16 mouse cellular contexts compared by ENCODE assay signal in the genomic region with DNA sequence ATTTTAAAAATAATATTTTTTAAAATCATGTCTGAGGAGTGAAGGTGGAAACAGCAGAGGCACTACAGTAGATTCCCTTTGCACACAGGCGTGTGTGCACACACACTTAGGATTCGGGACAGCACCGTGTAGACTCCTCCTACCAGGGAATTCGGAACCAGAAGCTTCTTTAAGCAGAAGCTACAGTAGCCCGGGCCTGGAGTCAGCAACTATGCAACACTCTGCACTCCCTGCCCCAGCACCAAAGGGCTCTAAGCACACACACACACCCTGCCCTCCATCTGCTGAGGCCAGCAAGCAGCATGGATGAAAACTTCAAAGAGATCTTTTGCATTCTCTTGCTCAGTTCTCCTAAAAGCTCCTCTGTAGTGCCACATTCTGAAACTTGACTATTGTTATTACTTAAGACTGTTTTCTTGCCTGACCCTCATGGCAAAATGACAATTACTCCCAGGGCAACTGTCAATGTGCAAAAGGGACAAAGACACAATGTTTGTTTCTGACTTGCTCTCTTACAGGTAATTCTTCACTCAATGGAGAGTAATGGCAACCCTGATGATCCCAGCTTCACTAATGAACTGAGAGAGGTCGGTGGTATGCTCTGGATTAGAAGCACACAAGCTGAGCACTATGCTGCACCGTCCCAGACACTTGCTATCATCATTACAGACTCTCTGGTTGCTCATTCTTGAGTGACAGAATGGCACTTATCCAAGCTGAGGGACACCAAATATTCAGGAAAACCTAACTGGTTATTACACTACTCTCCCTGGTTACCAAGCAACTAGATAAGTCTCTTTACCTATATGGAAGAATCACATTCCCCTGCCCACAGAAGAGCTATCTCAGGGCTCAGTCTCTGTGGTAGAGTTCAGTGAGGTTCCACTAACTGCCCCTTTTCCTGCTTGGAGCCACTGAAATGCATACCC. TPM values are rescaled to one million over a fixed set of nuclear protein-coding genes. Genes with fewer than 3 reads are reported as not detected.
A peak's percentile ranks its signal among the peaks of the same experiment; 100 is the strongest.
DNase-seq lines count a peak whose midpoint lies in the region; ATAC-seq and TF ChIP-seq lines count a peak whose summit lies in the region.
"Had no signal": no experiment of that assay in that cellular context is flagged by ENCODE, and none has a peak within 500 bp of the region (broad histone marks: within the 10 kb centered on the region; RNA-seq: fewer than 3 reads in every experiment).

No protein-coding gene starts in this region.

- no peak overlapping the region for H3K27ac ChIP-seq in hindbrain, embryonic 15.5 days (replicated peaks)
- no peak overlapping the region for H3K27ac ChIP-seq in hindbrain, postnatal 0 days
- peak overlapping the region; percentile 16; the same call in 1 of the 2 replicates for H3K27ac ChIP-seq in midbrain, embryonic 13.5 days
- H3K27ac ChIP-seq in midbrain, postnatal 0 days (ENCODE audit: low read depth, low read length), result no peak overlapping the region
- no peak overlapping the region for H3K27ac ChIP-seq in forebrain, embryonic 16.5 days (ENCODE audit: low read length)
- no peak overlapping the region for H3K27ac ChIP-seq in neural tube, embryonic 15.5 days (replicated peaks)
- H3K27ac ChIP-seq: embryonic facial prominence, embryonic 12.5 days; limb, embryonic 10.5 days had no signal

- no peak overlapping the region for H3K9ac ChIP-seq in hindbrain, embryonic 15.5 days
- no peak overlapping the region for H3K9ac ChIP-seq in hindbrain, postnatal 0 days (replicated peaks; ENCODE audit: low read length)
- no peak overlapping the region for H3K9ac ChIP-seq in midbrain, embryonic 13.5 days (replicated peaks)
- H3K9ac ChIP-seq in midbrain, postnatal 0 days (replicated peaks; ENCODE audit: low read length, poor library complexity, severe bottlenecking), result no peak overlapping the region
- no peak overlapping the region for H3K9ac ChIP-seq in forebrain, embryonic 16.5 days (replicated peaks; ENCODE audit: low read depth, low read length)
- H3K9ac ChIP-seq in neural tube, embryonic 15.5 days (replicated peaks), result no peak overlapping the region
- H3K9ac ChIP-seq: embryonic facial prominence, embryonic 12.5 days had no signal

- intact Hi-C loops in left cerebral cortex, postnatal 4 days (cut with DNase I), result no loop called here

- H3K9me3 ChIP-seq in hindbrain, embryonic 15.5 days, result no peaks in the 10 kb centered on the region
- no peaks in the 10 kb centered on the region for H3K9me3 ChIP-seq in hindbrain, postnatal 0 days (ENCODE audit: low read length)
- H3K9me3 ChIP-seq in midbrain, embryonic 13.5 days, result no peaks in the 10 kb centered on the region
- no peaks in the 10 kb centered on the region for H3K9me3 ChIP-seq in midbrain, postnatal 0 days (ENCODE audit: low read length)
- no peaks in the 10 kb centered on the region for H3K9me3 ChIP-seq in forebrain, embryonic 16.5 days (ENCODE audit: control insufficient read depth, low read length)
- H3K9me3 ChIP-seq in neural tube, embryonic 15.5 days (replicated peaks), result no peaks in the 10 kb centered on the region
- H3K9me3 ChIP-seq: embryonic facial prominence, embryonic 12.5 days; limb, embryonic 10.5 days had no signal

- peaks cover 10% of the 10 kb centered on the region for H3K4me1 ChIP-seq in hindbrain, embryonic 15.5 days (replicated peaks)
- H3K4me1 ChIP-seq in hindbrain, postnatal 0 days (ENCODE audit: insufficient read depth, low read length), result peaks cover 4% of the 10 kb centered on the region; the same call in 1 of the 2 replicates
- peaks cover 22% of the 10 kb centered on the region for H3K4me1 ChIP-seq in midbrain, embryonic 13.5 days (replicated peaks)
- no peaks in the 10 kb centered on the region; the same call in 1 of the 2 replicates for H3K4me1 ChIP-seq in midbrain, postnatal 0 days (ENCODE audit: insufficient read depth, low read length)
- H3K4me1 ChIP-seq in forebrain, embryonic 16.5 days (replicated peaks; ENCODE audit: control insufficient read depth, insufficient read depth, low read length), result peaks cover 10% of the 10 kb centered on the region
- peaks cover 4% of the 10 kb centered on the region; the same call in 1 of the 2 replicates for H3K4me1 ChIP-seq in neural tube, embryonic 15.5 days
- H3K4me1 ChIP-seq: limb, embryonic 10.5 days had no signal

- 70% methylated on average over 7 of the region's 7 CpGs for WGBS in hindbrain, embryonic 15.5 days
- WGBS in hindbrain, postnatal 0 days, result 59% methylated on average over 7 of the region's 7 CpGs
- 64% methylated on average over 7 of the region's 7 CpGs for WGBS in midbrain, embryonic 13.5 days
- 58% methylated on average over 7 of the region's 7 CpGs for WGBS in midbrain, postnatal 0 days
- 61% methylated on average over 7 of the region's 7 CpGs for WGBS in forebrain, embryonic 16.5 days
- WGBS in neural tube, embryonic 15.5 days, result 67% methylated on average over 7 of the region's 7 CpGs

- H3K36me3 ChIP-seq in hindbrain, embryonic 15.5 days, result no peaks in the 10 kb centered on the region
- no peaks in the 10 kb centered on the region for H3K36me3 ChIP-seq in hindbrain, postnatal 0 days (ENCODE audit: insufficient read depth, low read length)
- H3K36me3 ChIP-seq in midbrain, embryonic 13.5 days, result no peaks in the 10 kb centered on the region
- no peaks in the 10 kb centered on the region for H3K36me3 ChIP-seq in midbrain, postnatal 0 days (ENCODE audit: insufficient read depth, low read length)
- no peaks in the 10 kb centered on the region for H3K36me3 ChIP-seq in forebrain, embryonic 16.5 days (ENCODE audit: control insufficient read depth, insufficient read depth)
- H3K36me3 ChIP-seq in neural tube, embryonic 15.5 days, result no peaks in the 10 kb centered on the region
- H3K36me3 ChIP-seq: embryonic facial prominence, embryonic 12.5 days had no signal

- DNase-seq in hindbrain, postnatal 0 days (ENCODE audit: low spot score), result no peak
- DNase-seq in midbrain, postnatal 0 days (ENCODE audit: low spot score), result no peak
- no peak for DNase-seq in left cerebral cortex, postnatal 4 days
- DNase-seq: cerebellum, postnatal 14 days; heart, adult 11 months; heart, postnatal 14 days; lung, postnatal 36 days; spleen, adult 18-20 months had no signal

- H3K4me3 ChIP-seq in hindbrain, embryonic 15.5 days, result no peak overlapping the region
- H3K4me3 ChIP-seq in hindbrain, postnatal 0 days (ENCODE audit: low read length), result no peak overlapping the region
- H3K4me3 ChIP-seq in midbrain, embryonic 13.5 days (replicated peaks), result no peak overlapping the region
- no peak overlapping the region for H3K4me3 ChIP-seq in midbrain, postnatal 0 days (ENCODE audit: low read depth, low read length)
- H3K4me3 ChIP-seq in forebrain, embryonic 16.5 days (replicated peaks; ENCODE audit: low read length), result no peak overlapping the region
- H3K4me3 ChIP-seq in neural tube, embryonic 15.5 days (replicated peaks), result no peak overlapping the region
- H3K4me3 ChIP-seq: embryonic facial prominence, embryonic 12.5 days; limb, embryonic 10.5 days had no signal

- H3K4me2 ChIP-seq in hindbrain, embryonic 15.5 days, result no peak overlapping the region
- H3K4me2 ChIP-seq in hindbrain, postnatal 0 days (ENCODE audit: low read depth, low read length), result no peak overlapping the region
- no peak overlapping the region for H3K4me2 ChIP-seq in midbrain, embryonic 13.5 days (replicated peaks)
- H3K4me2 ChIP-seq in midbrain, postnatal 0 days (ENCODE audit: low read depth, low read length, poor library complexity, severe bottlenecking), result no peak overlapping the region
- H3K4me2 ChIP-seq in forebrain, embryonic 16.5 days (ENCODE audit: low read length), result no peak overlapping the region
- no peak overlapping the region for H3K4me2 ChIP-seq in neural tube, embryonic 15.5 days
- H3K4me2 ChIP-seq: embryonic facial prominence, embryonic 12.5 days had no signal

- H3K27me3 ChIP-seq in hindbrain, embryonic 15.5 days, result no peaks in the 10 kb centered on the region
- no peaks in the 10 kb centered on the region for H3K27me3 ChIP-seq in hindbrain, postnatal 0 days (ENCODE audit: insufficient read depth, low read length)
- H3K27me3 ChIP-seq in midbrain, embryonic 13.5 days, result no peaks in the 10 kb centered on the region
- no peaks in the 10 kb centered on the region for H3K27me3 ChIP-seq in midbrain, postnatal 0 days (ENCODE audit: insufficient read depth, low read length)
- no peaks in the 10 kb centered on the region for H3K27me3 ChIP-seq in forebrain, embryonic 16.5 days (replicated peaks; ENCODE audit: control insufficient read depth, insufficient read depth, low read length)
- H3K27me3 ChIP-seq in neural tube, embryonic 15.5 days (replicated peaks), result no peaks in the 10 kb centered on the region
- H3K27me3 ChIP-seq: embryonic facial prominence, embryonic 12.5 days had no signal

- TF ChIP-seq CTCF in hindbrain, postnatal 0 days (IDR thresholded peaks at IDR 0.05; ENCODE audit: low read depth), result no peak
- TF ChIP-seq CTCF in midbrain, postnatal 0 days (IDR thresholded peaks at IDR 0.05), result no peak

- ATAC-seq in hindbrain, embryonic 15.5 days (ENCODE audit: low FRiP score, low read depth), result peak; percentile 61; the same call in 1 of the 2 replicates
- no peak for ATAC-seq in hindbrain, postnatal 0 days
- ATAC-seq in midbrain, embryonic 13.5 days, result peak; percentile 48
- no peak for ATAC-seq in midbrain, postnatal 0 days (ENCODE audit: low FRiP score)
- ATAC-seq in forebrain, embryonic 16.5 days, result peak; percentile 47; the same call in 1 of the 2 replicates
- 0 out of 2 replicates have a peak, but pooled peaks have one; percentile 45 for ATAC-seq in neural tube, embryonic 15.5 days (ENCODE audit: low FRiP score)
- ATAC-seq: CD4-positive, CD25-positive, alpha-beta regulatory T cell, adult 4 months; intestine, postnatal 0 days had no signal

RNA-seq across cellular contexts. Expression of a gene that starts 20.1 kb away (rescaled TPM):
- 75.4 and 75.5 TPM in 2 replicates for polyA plus RNA-seq in hindbrain, embryonic 15.5 days (2015; fragmentation: Nextera tagmentation; extraction: Ambion mirVana)
- 154 and 169 TPM in 2 replicates for total RNA-seq in hindbrain, postnatal 0 days (2014; rRNA removed)
- 55.3 and 57.4 TPM in 2 replicates for polyA plus RNA-seq in hindbrain, postnatal 0 days (2015; fragmentation: Nextera tagmentation; extraction: Ambion mirVana)
- polyA plus RNA-seq in midbrain, embryonic 13.5 days (2015; fragmentation: Nextera tagmentation; extraction: Ambion mirVana), result 75.0 and 78.6 TPM in 2 replicates
- 198 and 249 TPM in 2 replicates for total RNA-seq in midbrain, postnatal 0 days (2014; rRNA removed)
- 66.4 and 72.1 TPM in 2 replicates for polyA plus RNA-seq in midbrain, postnatal 0 days (2015; fragmentation: Nextera tagmentation; extraction: Ambion mirVana)
- 95.4 and 96.8 TPM in 2 replicates for polyA plus RNA-seq in forebrain, embryonic 16.5 days (2015; fragmentation: Nextera tagmentation; extraction: Ambion mirVana)
- 57.8 and 63.2 TPM in 2 replicates for polyA plus RNA-seq in neural tube, embryonic 15.5 days (2015; fragmentation: Nextera tagmentation; extraction: Ambion mirVana)
- 100 to 1,000 TPM; 200 to 210 TPM for total RNA-seq in left cerebral cortex, postnatal 4 days (2021)

RNA-seq across cellular contexts. Expression of a gene that starts 54.4 kb away (rescaled TPM):
- polyA plus RNA-seq in hindbrain, embryonic 15.5 days (2015; fragmentation: Nextera tagmentation; extraction: Ambion mirVana), result 11.1 and 15.6 TPM in 2 replicates
- total RNA-seq in hindbrain, postnatal 0 days (2014; rRNA removed), result 15.2 and 21.2 TPM in 2 replicates
- polyA plus RNA-seq in hindbrain, postnatal 0 days (2015; fragmentation: Nextera tagmentation; extraction: Ambion mirVana), result 22.7 and 24.9 TPM in 2 replicates
- 3.1 and 4.0 TPM in 2 replicates for polyA plus RNA-seq in midbrain, embryonic 13.5 days (2015; fragmentation: Nextera tagmentation; extraction: Ambion mirVana)
- total RNA-seq in midbrain, postnatal 0 days (2014; rRNA removed), result 27.5 and 34.3 TPM in 2 replicates
- 25.1 and 25.9 TPM in 2 replicates for polyA plus RNA-seq in midbrain, postnatal 0 days (2015; fragmentation: Nextera tagmentation; extraction: Ambion mirVana)
- 8.6 and 8.9 TPM in 2 replicates for polyA plus RNA-seq in forebrain, embryonic 16.5 days (2015; fragmentation: Nextera tagmentation; extraction: Ambion mirVana)
- 6.9 and 7.7 TPM in 2 replicates for polyA plus RNA-seq in neural tube, embryonic 15.5 days (2015; fragmentation: Nextera tagmentation; extraction: Ambion mirVana)
- total RNA-seq in left cerebral cortex, postnatal 4 days (2021), result 1 to 10 TPM; 6.3 to 8.6 TPM
- polyA plus RNA-seq: CD4-positive, CD25-positive, alpha-beta regulatory T cell, adult 4 months had no signal

RNA-seq across cellular contexts. Expression of a gene that starts 57.2 kb away (rescaled TPM):
- 2.6 and 2.8 TPM in 2 replicates for polyA plus RNA-seq in hindbrain, embryonic 15.5 days (2015; fragmentation: Nextera tagmentation; extraction: Ambion mirVana)
- total RNA-seq in hindbrain, postnatal 0 days (2014; rRNA removed), result 0.68 and 0.73 TPM in 2 replicates
- 3.4 and 3.7 TPM in 2 replicates for polyA plus RNA-seq in hindbrain, postnatal 0 days (2015; fragmentation: Nextera tagmentation; extraction: Ambion mirVana)
- 1.8 and 2.1 TPM in 2 replicates for polyA plus RNA-seq in midbrain, embryonic 13.5 days (2015; fragmentation: Nextera tagmentation; extraction: Ambion mirVana)
- 0.71 and 1.3 TPM in 2 replicates for total RNA-seq in midbrain, postnatal 0 days (2014; rRNA removed)
- 2.2 and 2.4 TPM in 2 replicates for polyA plus RNA-seq in midbrain, postnatal 0 days (2015; fragmentation: Nextera tagmentation; extraction: Ambion mirVana)
- polyA plus RNA-seq in forebrain, embryonic 16.5 days (2015; fragmentation: Nextera tagmentation; extraction: Ambion mirVana), result 0.98 and 1.2 TPM in 2 replicates
- polyA plus RNA-seq in neural tube, embryonic 15.5 days (2015; fragmentation: Nextera tagmentation; extraction: Ambion mirVana), result 1.5 and 2.0 TPM in 2 replicates
- 1 to 10 TPM in 1 of 2 experiments, under 1 TPM in 1; 0.77 to 1.1 TPM for total RNA-seq in left cerebral cortex, postnatal 4 days (2021)

Comparison
In these comparisons a context has a peak if more than half of its experiments do, and no peak if none do; other contexts are left out.
1. ATAC-seq: peak in hindbrain, embryonic 15.5 days (single experiment), midbrain, embryonic 13.5 days (single experiment), forebrain, embryonic 16.5 days (single experiment) and neural tube, embryonic 15.5 days (single experiment); none in hindbrain, postnatal 0 days (single experiment) and midbrain, postnatal 0 days (single experiment).